Mouse (Mus musculus) liver, postnatal 0 days (tissue): ENCODE data around the gene Tcl1b2. TPM values are rescaled to one million over a fixed set of nuclear protein-coding genes. Genes with fewer than 3 reads are reported as not detected.
"Not testable (repeated sequence)": the region's sequence is repeated elsewhere in the genome, so short reads cannot be mapped to it uniquely, and the experiment has no call there.

ENCODE experiments used
- ATAC-seq: fragments of 200-750 bp; cut with Nextera tagmentation; 2 replicates; pipeline ENCODE4 v1.8.0; 2017; ENCODE audit warnings: mild to moderate bottlenecking, moderate library complexity
- DNase-seq: peaks from one replicate; pipeline ENCODE4 v3.0.0-alpha.2; 2016
- H3K27ac ChIP-seq: fragments of 300-500 bp; sonication (generic); 2 replicates; pipeline ENCODE4 v1.5.1; 2014; ENCODE audit warnings: antibody characterized with exemption, moderate library complexity, mild to moderate bottlenecking, low read depth
- H3K27me3 ChIP-seq: fragments of 300-500 bp; sonication (generic); 2 replicates; pipeline ENCODE4 v1.6.1; 2014; ENCODE audit warnings: low read length, control low read depth, mixed read lengths; ENCODE audit not compliant: insufficient read depth
- H3K36me3 ChIP-seq: fragments of 300-500 bp; sonication (generic); replicated peaks from 2 replicates; pipeline ENCODE4 v1.6.1; 2014; ENCODE audit warnings: mild to moderate bottlenecking, control low read depth, low read length, moderate library complexity, mixed read lengths; ENCODE audit not compliant: insufficient read depth
- H3K4me1 ChIP-seq: fragments of 300-500 bp; sonication (generic); 2 replicates; pipeline ENCODE4 v1.6.1; 2014; ENCODE audit warnings: antibody characterized with exemption, mild to moderate bottlenecking, control low read depth; ENCODE audit not compliant: insufficient read depth
- H3K4me2 ChIP-seq: fragments of 300-500 bp; sonication (generic); 2 replicates; pipeline ENCODE4 v1.6.1; 2014; ENCODE audit warnings: low read depth, mild to moderate bottlenecking, low read length, moderate library complexity, mixed read lengths
- H3K4me3 ChIP-seq: fragments of 300-500 bp; sonication (generic); 2 replicates; pipeline ENCODE4 v1.5.1; 2014; ENCODE audit warnings: low read depth, low read length
- H3K9ac ChIP-seq: fragments of 300-500 bp; sonication (generic); replicated peaks from 2 replicates; pipeline ENCODE4 v1.6.1; 2014; ENCODE audit warnings: mild to moderate bottlenecking, moderate library complexity
- H3K9me3 ChIP-seq: fragments of 300-500 bp; sonication (generic); 2 replicates; pipeline ENCODE4 v1.6.1; 2016; ENCODE audit warnings: mild to moderate bottlenecking, control low read depth, low read length, mixed read lengths
- CTCF ChIP-seq: sonication (generic); IDR thresholded peaks from 2 replicates; pipeline ENCODE4 v1.5.1; 2016; ENCODE audit warnings: antibody characterized with exemption, low read depth
- EP300 ChIP-seq: IDR thresholded peaks from 2 replicates; pipeline ENCODE4 v1.6.1; 2016; ENCODE audit warnings: antibody characterized with exemption, low read depth, mild to moderate bottlenecking
- WGBS: fragments of 180-500 bp; shearing (Covaris S2); extraction: QIAGEN DNeasy Blood & Tissue Kit; methylation state at CpG from one replicate; pipeline ENCODE4 v1.1.7; 2014; ENCODE audit not compliant: insufficient replicate concordance; 5-methylcytosine and 5-hydroxymethylcytosine counted together
- polyA plus RNA-seq: library from polyadenylated mRNA; unstranded; fragments of >200 nt; fragmentation: Nextera tagmentation; extraction: Ambion mirVana; gene quantifications from 2 replicates; pipeline ENCODE4 v1.2.1, GENCODE M21; 2015

The Tcl1b2 gene
- polyA plus RNA-seq, 1 experiment from 2014 or later: not detected

- ATAC-seq: no peak
- 77% methylated on average over 2 of the region's 2 CpGs for WGBS
Observed at GRCm38 (mm10) chr12:105173366-105173765, 27.6 kb downstream of the Tcl1b2 start.

DNA sequence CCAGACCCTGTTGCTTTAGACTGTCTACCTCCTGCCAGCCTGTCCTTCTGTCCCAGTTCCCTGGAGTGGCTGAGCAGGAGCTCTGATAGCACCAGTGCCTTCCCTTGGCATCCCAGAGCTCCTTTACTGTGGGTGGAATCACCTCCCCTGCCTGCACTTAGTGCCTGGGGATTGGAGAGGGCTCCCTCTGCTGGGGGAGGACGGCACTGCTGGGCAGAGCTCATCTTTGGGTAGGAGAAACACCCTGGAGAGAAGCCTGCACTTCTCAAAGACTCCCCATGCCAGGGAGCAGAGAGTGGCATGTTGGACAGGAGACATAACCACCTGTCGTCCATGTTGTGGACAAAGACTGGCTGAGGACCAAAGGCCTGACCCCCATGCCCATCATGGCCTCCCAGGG is 28.5 kb downstream of the Tcl1b2 start:
- not testable (repeated sequence) for H3K9ac ChIP-seq, H3K27me3 ChIP-seq, H3K27ac ChIP-seq, H3K36me3 ChIP-seq, H3K9me3 ChIP-seq, H3K4me1 ChIP-seq, H3K4me3 ChIP-seq, ATAC-seq, H3K4me2 ChIP-seq
- TF ChIP-seq CTCF: peak; percentile 53
- WGBS: 14% methylated on average over 2 of the region's 2 CpGs
- DNase-seq: peak; percentile 25

More at GRCm38 (mm10) chr12:105173366-105173765, 27.6 kb downstream of the Tcl1b2 start:
- Histone ChIP-seq H3K27ac (no peak overlapping the region), H3K27me3 (no peaks in the 10 kb centered on the region), H3K4me1 (no peaks in the 10 kb centered on the region), H3K36me3 (no peaks in the 10 kb centered on the region), H3K4me3 (no peak overlapping the region), H3K9ac (no peak overlapping the region), H3K4me2 (no peak overlapping the region), H3K9me3 (no peaks in the 10 kb centered on the region)
- TF ChIP-seq CTCF (no peak), EP300 (no peak)
- DNase-seq: no peak

DNA sequence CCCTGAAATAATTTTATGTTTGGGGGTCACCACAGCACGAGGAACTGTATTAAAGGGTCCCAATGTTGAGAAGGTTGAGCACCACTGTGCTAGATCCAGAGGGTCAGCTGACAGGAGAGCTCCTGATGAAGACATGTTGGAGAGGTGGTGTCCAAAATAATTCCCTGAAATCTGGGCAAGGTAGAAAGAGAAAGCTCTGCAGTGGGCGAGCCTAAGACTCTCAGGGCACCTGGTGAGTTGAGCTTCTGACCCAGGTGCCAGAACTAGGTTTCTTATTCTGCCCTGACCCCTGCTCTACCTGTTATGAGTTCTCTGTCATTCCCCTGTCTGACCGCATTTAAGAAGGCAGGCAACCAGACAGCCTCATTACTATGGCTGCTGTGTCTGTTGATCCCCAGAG is 30.2 kb downstream of the Tcl1b2 start, which contains the start of gene Tcl1b5:
Gene Tcl1b5 (plus strand): TSS at position 301 of the 400 bp plus-strand sequence.
- not testable (repeated sequence) for H3K4me2 ChIP-seq, H3K27me3 ChIP-seq, H3K36me3 ChIP-seq, H3K4me1 ChIP-seq, H3K9me3 ChIP-seq, ATAC-seq, H3K27ac ChIP-seq, H3K4me3 ChIP-seq, H3K9ac ChIP-seq, DNase-seq
- WGBS: 48% methylated on average over 3 of the region's 3 CpGs

DNA sequence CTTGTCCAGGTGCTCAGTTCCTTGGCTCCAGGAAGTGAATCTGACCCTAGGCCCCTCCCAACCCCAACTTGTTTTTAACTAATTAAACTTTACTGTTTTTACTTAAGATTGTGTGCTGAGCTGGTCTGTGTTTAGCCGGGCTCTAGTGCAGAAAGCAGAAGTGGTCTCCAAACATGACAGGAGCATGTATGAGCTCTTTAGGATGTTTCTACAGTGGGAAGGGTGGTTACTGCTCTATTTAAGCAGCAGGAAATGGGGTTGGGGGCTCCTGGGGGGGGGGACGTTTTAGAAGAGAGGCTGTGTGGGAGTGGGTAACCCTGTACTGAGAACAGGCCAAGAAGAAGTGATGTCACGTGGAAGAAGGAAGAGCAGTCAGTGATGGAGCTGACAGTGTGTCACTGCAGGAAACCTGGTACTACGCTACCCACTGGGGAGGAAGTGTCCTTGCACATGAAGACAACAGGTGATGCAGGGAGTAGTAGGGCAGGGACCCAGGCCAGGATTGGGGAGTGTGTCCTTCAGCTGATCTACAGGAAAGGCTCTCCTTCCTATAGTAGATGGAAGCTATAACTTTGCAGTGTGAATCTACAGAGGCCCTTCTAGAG is 35.3 kb downstream of the Tcl1b2 start:
- not testable (repeated sequence) for H3K4me2 ChIP-seq, H3K27me3 ChIP-seq, H3K9me3 ChIP-seq, ATAC-seq, H3K36me3 ChIP-seq, H3K27ac ChIP-seq, H3K9ac ChIP-seq, H3K4me3 ChIP-seq, H3K4me1 ChIP-seq, DNase-seq
- 33% methylated on average over 4 of the region's 4 CpGs for WGBS

GRCm38 (mm10) chr12:105188980-105189379 is 43.2 kb downstream of the Tcl1b2 start:
- H3K9me3 ChIP-seq, H3K4me3 ChIP-seq, H3K9ac ChIP-seq, ATAC-seq, H3K4me1 ChIP-seq, H3K4me2 ChIP-seq, H3K27ac ChIP-seq, H3K36me3 ChIP-seq, H3K27me3 ChIP-seq, DNase-seq: not testable (repeated sequence)
- peak; percentile 54 for TF ChIP-seq CTCF
- WGBS: 33% methylated on average over 2 of the region's 2 CpGs

- DNase-seq, H3K4me2 ChIP-seq, H3K4me3 ChIP-seq, H3K36me3 ChIP-seq, H3K27ac ChIP-seq, ATAC-seq, H3K9ac ChIP-seq, H3K27me3 ChIP-seq, H3K9me3 ChIP-seq, H3K4me1 ChIP-seq: not testable (repeated sequence)
- WGBS: 83% methylated on average over 6 of the region's 6 CpGs
Observed at GRCm38 (mm10) chr12:105190743-105191142, 44.9 kb downstream of the Tcl1b2 start, which contains the start of gene Tcl1b3. Tcl1b3 (plus strand) TSS chr12:105191043.

DNA sequence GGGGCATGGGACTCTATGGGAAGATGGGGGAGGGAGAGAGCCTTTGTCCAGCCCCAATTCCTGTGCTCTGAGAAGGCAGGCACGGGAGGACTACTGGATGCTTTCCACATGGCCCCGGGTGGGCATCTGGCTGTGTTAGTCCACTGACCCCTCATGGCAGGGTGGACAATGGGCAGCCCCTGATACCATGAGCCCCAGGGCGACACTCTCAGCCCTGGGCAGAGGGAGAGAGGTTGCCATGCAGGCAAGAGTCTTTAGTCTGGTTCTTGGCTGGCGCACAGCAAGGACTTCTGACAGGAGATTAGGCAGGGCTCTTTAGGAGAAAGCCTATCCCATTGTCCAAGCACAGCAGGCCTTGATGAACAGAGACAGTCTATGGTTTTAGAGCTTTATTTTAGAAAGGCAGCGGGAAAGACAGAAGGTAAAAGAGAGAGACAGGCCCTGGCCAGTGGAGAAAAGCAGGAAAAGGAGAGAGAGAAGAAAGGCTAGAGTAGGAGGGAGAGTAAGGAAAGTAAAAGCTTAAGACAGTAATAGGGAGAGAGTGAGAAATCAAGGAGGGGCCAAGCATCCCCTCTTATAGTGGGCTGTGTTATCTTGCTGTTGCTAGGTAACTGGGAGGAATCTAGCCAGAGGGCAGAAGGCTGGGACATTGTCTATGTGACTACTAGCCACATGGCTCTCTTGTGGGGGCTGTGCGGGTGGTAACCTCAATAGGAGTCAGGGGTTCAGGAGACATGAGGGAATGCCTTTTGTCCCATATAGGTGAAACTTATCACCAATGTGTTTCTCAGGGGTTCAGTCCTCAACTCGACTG is 54.1 kb downstream of the Tcl1b2 start:
- not testable (repeated sequence) for DNase-seq, H3K27me3 ChIP-seq, H3K4me2 ChIP-seq, H3K36me3 ChIP-seq, ATAC-seq, H3K4me3 ChIP-seq, H3K9ac ChIP-seq, H3K9me3 ChIP-seq, H3K4me1 ChIP-seq, H3K27ac ChIP-seq
- WGBS: 61% methylated on average over 7 of the region's 7 CpGs

DNA sequence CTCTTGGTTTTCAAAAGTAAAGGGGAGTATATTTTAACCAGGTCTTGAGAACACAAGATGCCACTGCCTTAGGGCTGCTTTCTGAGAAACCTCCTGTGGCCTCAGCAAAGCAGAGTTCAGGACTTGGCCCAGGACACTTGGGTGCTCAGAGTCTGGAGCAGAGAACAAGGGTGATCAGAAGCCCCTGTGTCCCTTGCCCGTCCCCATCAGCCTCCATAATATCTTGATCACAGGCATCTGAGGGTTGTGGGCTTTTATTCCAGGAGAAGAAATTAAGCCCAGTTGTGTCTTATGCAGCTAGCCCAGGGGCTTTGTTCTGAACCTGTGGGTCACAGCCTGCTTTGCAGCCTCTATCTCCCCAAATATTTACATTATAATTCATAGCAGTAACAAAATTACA is 55.8 kb downstream of the Tcl1b2 start, which contains the start of gene Tcl1b4:
Gene Tcl1b4 (plus strand): TSS at position 301 of the 400 bp plus-strand sequence.
- not testable (repeated sequence) for H3K4me2 ChIP-seq, H3K27ac ChIP-seq, H3K4me3 ChIP-seq, H3K27me3 ChIP-seq, H3K4me1 ChIP-seq, DNase-seq, H3K9me3 ChIP-seq, H3K9ac ChIP-seq, ATAC-seq, H3K36me3 ChIP-seq
- WGBS: 79% methylated on average over 1 of the region's 1 CpGs
